Mouse (Mus musculus) heart, adult 11 months (tissue): ENCODE results near the gene C2cd5.

Source experiments
- DNase-seq: peaks from one replicate; pipeline ENCODE4 v3.0.0; 2022

The C2cd5 gene

DNA sequence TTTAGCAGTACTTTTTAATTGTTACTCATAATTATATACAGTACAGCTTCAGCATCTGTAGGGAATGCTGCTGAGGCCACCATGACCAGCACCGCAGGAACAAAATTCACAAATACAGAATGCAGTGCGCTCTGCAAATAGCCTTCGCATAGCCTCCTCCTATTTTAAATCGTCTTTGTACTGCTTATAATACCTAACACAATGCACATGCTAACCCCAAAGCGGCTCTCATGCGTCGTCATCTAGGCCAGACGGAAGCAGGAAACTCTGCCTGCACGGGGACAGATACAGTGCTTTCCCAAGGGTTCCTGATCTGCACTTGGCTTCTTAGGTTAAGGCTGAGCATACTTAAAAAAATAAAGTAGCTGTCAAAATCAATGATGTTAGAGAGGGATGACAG is 29.2 kb downstream of the C2cd5 start:
- DNase-seq: peak; percentile 57

- DNase-seq: peak; percentile 61
These were observed 29.9 kb downstream of the C2cd5 start for GRCm38 (mm10) chr6:143070019-143070418.

DNA sequence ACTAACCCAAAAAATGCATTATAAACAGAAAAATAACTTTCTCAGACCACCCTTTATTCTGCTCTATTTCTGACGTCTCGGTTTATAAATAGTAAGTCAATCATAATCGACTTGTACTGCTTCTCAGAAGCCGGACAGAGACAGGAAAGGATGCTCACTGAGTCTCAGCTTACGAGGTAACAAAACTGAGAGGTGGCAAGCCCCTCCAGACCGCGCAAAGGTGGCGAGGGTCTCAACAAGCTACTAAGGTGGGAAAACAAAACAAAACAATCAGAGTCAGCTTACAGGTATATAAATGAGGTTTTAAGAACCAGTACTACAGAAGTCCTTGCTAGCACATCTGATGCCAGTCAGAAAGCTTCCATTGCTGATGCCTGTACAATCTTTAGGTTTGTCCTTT is 30.3 kb downstream of the C2cd5 start:
- DNase-seq: peak; percentile 68

GRCm38 (mm10) chr6:143068181-143068915 is 31.6 kb downstream of the C2cd5 start:
- DNase-seq: peak; percentile 63

DNA sequence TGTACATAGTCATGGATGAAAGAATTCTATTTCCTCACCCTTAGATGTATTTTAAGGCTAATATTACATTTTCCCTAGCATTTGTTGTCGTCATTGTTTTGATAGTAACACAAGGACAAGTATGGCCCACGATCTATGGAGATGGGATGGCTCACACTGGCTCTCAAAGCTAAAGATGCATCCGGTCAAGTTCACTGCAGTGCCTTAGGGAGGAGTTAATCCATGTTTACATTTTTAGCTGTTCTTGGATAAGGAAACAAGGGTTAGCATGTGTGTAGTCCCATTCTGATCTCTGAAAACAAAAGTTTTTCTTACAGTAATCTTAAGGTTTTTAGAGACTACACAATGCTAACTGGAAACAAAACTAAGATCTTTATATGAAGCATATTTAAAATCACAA is 32.3 kb downstream of the C2cd5 start:
- peak; percentile 48 for DNase-seq

GRCm38 (mm10) chr6:143066859-143067258 is 33.1 kb downstream of the C2cd5 start:
- peak; percentile 37 for DNase-seq

GRCm38 (mm10) chr6:143064047-143064446 is 35.9 kb downstream of the C2cd5 start:
- DNase-seq: peak; percentile 84

DNA sequence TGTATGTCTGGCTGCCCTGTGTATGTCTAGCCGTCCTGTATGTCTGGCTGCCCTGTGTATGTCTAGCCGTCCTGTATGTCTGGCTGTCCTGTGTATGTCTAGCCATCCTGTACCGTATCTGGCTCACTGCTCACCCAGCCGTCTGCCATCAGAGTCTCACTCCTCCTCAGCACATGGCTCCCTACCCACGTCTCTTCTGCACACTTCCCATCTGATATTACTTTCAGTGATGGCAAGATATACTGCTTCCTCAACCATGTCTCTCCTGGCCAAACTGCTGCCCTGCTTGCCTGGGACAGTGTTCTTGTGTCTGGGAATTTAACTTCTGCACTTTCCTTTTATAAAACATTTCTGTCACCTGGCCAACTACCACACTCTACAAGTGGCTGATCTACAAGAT is 42.3 kb downstream of the C2cd5 start:
- DNase-seq: peak; percentile 81

- no peak for DNase-seq
These were observed 48.4 kb downstream of the C2cd5 start for GRCm38 (mm10) chr6:143051566-143051965.

DNA sequence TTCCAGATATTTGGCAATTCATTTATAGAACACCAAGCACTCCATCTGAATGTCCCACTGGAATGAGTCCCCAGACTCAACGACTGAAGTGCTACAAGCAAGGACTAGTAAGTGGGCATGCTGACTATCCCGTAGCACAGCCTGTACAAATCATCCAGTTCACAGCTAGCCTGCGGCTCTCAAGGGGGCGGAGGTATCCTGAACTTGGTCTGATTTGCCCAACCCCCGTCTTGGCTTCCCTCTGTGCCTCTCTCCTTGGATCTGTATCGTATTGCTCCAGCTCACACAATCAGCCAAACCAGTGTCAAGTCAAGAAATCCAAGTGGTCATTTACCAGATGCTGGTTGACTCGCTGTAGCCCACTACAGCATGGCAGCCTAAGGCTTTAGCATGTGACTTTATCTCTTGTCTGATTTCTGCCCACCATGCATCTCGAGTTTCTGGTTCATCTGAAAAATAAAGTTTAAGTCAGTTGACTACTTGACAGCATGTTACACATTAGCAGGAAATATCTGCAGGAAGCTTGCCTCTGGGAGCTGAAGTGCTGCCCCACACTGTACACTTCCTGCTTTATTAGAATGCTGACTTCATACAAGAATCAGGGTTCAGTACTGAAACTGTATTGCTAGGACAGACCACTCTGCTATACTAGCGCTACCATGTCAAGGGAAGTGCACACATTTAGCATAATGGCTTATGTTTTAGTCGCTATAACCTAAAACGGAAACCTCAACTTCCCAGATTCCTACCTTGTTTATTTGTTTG is 50.0 kb downstream of the C2cd5 start:
- DNase-seq: peak; percentile 88

GRCm38 (mm10) chr6:143049117-143049516 is 50.8 kb downstream of the C2cd5 start:
- DNase-seq: no peak

DNA sequence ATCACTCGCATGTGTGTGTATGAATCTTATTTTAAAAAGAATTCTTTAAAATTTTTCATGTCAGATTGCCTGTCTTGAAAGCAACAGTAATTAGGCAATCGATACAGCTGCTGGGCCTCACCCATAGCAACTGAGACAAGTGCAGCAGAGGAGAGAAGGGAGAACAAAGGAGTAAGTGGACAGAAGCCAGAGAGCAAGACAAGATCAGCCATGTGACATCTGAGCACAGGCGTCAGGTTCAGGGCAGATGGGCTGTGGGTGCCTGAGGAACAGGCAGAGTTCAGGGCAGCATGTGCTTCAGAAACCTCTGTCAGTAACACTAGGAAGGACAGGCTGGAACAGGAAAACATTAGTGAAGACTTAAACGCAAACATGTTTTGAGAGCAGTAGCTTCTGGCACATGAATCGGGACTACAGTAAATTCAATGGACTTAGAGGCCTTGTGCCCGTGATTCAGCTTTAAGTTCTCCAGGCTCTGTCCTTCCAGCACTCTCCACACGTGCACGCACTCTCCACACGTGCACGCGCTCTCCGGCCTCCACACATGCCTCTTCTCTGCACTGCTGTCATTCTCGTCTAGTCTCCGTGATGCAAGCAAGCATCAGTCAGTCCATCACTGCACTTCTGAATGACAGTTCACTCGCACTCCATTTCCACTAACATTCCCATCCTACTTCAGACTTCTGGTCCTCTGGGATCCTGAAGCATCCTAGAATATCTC is 52.2 kb downstream of the C2cd5 start:
- DNase-seq: peak; percentile 53

- DNase-seq: peak; percentile 57
These were observed 58.4 kb downstream of the C2cd5 start for GRCm38 (mm10) chr6:143041578-143041977.

GRCm38 (mm10) chr6:143035261-143035660 is 64.7 kb downstream of the C2cd5 start:
- DNase-seq: peak; percentile 58

DNA sequence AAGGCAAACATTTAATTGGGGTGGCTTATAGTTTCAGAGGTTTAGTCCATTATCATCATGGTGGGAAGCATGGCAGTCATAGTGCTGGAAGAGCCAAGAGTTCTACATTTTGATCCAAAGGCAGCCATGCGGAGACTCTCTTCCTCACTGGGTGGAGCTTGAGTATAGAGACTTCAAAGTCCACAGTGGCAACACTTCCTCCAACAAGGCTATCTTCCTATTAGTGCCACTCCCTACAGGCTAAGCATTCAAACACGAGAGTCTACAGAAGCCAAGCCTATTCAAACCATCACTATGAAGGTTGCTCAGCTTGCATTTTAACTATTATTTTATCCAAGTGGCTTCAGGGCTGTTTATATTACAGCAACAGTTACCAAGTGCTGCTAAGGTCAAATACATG is 65.4 kb downstream of the C2cd5 start:
- peak; percentile 9 for DNase-seq

GRCm38 (mm10) chr6:143030521-143030920 is 69.4 kb downstream of the C2cd5 start:
- DNase-seq: peak; percentile 59

- DNase-seq: peak; percentile 60
These were observed 72.0 kb downstream of the C2cd5 start for GRCm38 (mm10) chr6:143027896-143028295.

DNA sequence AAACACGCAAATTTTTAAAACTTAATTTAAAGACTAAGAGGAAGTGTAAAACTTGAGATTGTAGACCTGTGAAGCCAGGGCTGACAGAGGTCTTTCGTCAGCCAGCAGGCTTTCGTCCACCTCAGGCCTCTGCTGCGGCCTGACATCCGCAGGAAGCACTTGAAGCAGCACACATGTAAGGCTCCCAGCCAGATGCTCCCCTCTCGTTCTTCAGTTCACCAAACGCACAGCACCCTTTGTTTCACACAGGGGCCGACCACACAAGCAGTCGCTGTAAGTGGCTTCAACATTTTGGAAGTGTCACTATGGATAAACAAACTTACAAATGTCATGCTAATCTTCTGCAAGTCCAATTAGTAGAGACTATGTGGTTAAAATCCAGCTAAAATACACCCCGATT is 72.5 kb downstream of the C2cd5 start:
- peak; percentile 40 for DNase-seq

GRCm38 (mm10) chr6:143023691-143024090 is 76.2 kb downstream of the C2cd5 start:
- peak; percentile 79 for DNase-seq

DNA sequence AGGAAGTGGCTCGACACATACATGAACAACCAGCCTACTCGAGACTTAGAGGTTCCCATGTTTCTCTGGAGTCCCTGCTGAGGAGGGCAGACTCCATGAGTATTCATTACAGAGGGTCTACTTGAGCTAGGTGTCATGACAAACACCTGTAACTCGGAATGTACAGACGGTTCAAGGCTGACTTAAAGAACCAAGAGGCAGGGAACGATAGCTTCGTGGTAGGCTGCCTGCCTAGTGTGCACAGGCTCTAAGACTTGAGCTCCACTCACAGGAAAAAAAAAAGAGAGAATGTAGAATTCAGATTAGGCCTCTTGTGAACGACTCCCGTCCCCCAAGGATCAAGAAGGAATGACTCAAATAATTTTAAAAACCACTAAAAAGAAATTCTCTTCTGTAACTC is 78.2 kb downstream of the C2cd5 start:
- DNase-seq: peak; percentile 52

- DNase-seq: peak; percentile 42
These were observed 79.3 kb downstream of the C2cd5 start for GRCm38 (mm10) chr6:143020647-143021046.

GRCm38 (mm10) chr6:143020146-143020545 is 79.8 kb downstream of the C2cd5 start:
- DNase-seq: peak; percentile 54

GRCm38 (mm10) chr6:143012513-143013215 is 87.3 kb downstream of the C2cd5 start:
- no peak for DNase-seq
